Mouse (Mus musculus) activated CD4-positive, CD25-positive, alpha-beta regulatory T cell, adult 4 months (primary cell): ENCODE measurements around the gene Med27. TPM values are rescaled to one million over a fixed set of nuclear protein-coding genes. Genes with fewer than 3 reads are reported as not detected.

Source experiments
- ATAC-seq: one replicate; pipeline ENCODE4 v1.8.0; 2017
- polyA plus RNA-seq, 2 experiments: library from polyadenylated mRNA; unstranded; fragments of 100-300 nt; shearing (Covaris generic); gene quantifications; one replicate each; pipeline ENCODE4 v1.2.1; 2017

The Med27 gene
- polyA plus RNA-seq, 2 experiments from 2014 or later = 28.9 to 31.6 TPM

DNA sequence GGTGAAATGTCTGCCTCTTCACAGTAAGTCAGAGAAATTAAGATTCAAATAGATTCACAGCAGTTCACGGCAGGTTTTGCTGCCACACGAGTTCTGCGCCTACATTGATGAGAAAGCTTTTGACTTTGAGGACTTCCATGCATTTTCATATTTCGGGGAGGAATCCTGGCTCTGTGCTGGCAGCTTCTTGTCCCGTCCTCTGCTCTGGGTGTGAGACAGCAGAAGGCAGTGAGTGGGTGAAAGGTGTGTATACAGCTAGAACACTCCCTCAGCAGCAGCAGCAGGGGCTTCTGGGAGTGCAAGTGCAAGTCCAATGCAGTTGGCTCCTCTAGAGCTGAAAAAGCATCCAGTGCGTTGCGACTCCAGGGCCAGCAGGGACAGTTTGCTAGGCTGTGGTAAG is 53.6 kb downstream of the Med27 start:
- no peak for ATAC-seq

DNA sequence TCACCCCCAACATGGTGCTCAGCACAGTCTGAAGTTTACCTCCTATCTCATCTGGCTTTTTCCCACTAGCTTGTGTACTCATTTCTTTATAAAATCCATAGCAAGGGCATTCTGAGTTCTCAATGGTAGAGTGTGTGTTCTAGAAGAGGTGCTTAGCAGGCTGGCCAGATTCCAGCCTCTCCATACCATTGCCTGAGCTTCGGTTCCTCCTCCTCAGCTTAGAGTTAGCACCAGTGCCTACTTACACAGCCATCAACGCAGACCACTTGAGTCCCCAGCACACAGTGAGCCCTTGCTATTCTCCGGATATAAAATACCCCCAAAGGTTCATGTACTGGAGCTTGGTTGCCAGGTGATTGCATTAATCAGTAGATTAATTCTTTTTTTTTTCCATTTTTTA is 54.2 kb downstream of the Med27 start:
- ATAC-seq = no peak

DNA sequence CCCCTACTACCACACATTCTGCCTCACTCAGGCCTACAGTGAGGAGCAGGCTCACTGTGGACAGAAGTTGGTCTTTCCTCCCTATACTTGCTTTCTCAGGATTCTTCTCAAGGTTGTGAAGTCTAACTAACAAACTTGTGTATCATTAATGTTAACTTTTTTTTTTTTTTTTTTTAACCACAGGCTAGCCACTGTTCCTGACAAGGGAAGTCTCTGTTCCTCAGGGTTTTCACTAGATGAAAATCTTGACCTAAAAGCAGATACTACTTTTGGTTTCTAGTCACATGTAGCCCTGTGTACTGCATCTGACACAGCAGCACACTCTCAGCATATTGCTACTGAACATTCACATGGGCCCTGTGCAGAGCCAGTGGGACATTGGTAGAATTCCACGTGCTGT is 55.2 kb downstream of the Med27 start:
- ATAC-seq = no peak

DNA sequence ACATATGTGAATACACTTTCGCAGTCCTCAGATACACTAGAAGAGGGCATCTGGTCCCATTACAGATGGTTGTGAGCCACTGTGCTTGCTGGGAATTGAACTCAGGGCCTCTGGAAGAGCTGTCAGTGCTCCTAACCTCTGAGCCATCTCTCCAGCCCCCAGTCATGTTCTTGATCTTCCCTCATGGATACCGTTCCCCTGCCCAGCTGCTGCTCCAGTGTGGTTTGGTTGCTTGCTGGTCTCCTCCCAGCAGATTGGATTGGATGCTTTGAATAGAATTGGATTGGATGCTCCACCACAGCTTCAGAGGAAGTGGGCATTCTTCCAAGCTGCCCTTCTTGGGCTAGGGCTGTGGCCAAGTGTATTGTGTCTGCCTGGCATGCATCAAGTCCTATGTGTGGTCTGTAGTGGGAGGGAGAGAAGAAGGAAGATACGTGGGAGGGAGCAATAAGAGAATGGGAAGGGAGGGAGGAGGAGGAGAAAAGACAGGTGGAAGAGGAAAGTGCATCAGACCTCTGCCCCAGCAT is 56.0 kb downstream of the Med27 start:
- ATAC-seq = no peak

DNA sequence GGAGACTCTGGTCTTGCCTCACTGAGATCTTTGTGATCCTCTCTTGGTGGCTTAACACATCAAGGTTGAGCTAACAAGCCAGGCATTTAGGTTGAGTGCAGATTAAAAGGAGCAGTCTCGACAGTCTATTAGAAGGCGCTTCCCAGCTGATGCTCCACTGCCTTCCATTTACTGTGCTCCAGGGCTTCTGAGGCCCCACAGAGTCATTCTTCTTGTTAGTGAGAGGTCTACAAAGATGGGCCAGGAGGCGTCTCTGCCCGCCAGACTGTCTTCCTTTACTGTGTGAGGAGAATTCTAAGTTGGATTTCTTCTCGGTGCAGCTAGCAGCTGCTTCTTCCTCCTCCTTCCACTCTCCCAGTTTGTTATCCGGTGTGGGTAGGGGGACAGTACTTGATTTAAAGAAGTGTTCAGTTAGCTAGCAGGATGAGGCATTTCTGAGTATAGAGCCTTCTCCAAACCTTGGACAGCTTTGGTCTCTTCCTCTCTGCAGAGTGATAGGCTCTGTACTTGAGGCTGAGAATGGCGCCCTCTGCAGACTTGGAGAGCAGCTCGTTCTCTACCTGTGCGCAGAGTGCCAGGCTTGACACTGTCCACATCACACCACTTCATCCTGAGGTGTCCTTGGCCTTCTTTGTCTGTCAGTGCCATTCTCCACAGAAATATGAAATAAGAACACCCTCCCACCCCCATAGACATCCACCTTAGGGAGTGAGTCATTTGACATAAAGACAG is 57.3 kb downstream of the Med27 start:
- no peak for ATAC-seq

DNA sequence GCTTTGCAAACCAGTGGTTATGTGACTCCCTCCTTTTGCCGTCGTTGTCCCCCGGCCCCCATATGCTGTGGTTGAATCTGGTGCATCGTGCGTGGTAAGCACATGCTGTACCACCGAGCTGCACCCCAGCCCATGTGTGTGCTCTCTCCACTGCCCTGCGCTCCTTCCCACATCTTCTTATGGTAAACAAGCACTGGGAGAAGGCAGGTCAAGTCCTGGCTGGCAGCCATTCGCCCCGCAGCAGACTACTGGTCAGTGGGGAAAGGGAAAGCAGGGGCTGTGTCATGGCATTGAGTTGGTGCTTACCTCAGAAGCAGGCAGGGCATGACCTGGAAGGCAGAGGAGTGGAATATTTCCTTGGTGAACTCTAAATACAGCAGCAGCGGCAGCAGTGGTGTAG is 58.3 kb downstream of the Med27 start:
- ATAC-seq = no peak

DNA sequence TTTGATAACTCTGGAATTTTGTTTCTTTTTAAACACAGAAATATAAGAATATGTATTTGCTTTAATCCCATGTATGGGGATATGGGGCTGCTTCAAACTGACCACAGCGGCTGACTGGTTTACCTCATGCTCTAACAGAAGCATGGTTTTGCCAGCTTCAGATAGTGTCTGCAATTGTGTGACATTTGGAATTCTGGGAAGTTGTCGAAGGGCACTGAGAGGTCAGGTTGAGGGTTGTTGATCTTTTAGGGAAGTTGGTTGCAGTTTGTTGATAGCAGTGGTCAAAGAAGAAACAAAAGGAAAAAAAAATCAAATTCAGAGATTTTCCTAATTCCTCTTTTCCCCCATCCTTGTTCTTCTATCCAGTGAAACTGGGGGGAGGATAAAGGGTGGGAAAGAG is 59.2 kb downstream of the Med27 start:
- no peak for ATAC-seq

DNA sequence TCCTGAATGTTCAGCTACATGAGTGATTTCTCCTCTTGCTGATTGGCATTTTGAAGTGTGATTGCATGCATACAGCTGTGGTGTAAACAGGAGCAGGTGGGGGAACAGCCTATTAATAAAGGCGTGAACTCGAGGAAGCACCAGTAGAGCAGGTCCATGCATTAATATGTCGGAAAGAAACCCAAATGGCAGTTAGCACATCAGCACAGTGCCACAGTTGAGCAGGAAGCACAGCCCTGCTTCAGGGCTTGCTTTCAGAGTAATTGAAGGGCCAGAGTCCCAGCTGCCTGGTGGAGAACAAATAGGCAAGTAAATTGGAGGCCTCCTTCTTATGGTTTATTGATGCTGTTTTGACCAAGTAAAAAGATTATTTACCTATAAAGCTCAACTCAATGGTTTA is 60.7 kb downstream of the Med27 start:
- no peak for ATAC-seq

DNA sequence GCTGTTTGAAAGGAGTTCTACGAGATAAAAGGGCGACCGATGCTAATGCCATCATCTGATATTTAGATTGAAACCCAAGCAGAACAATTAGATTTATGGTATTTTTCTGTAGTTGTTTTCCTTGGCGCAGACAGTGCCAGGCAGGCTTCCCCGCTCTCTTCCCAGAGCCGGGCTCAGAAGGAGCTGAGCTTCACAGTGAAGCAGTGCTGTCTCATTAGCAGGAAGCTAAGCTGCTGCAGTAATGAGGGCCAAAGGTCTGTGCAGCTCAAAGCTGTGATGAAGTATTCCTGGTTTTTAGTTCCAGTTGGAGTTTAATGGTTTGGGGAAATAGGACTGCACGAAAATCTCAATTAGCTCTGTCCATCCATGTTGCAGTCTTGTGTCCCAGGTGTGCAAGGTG is 61.1 kb downstream of the Med27 start:
- no peak for ATAC-seq

DNA sequence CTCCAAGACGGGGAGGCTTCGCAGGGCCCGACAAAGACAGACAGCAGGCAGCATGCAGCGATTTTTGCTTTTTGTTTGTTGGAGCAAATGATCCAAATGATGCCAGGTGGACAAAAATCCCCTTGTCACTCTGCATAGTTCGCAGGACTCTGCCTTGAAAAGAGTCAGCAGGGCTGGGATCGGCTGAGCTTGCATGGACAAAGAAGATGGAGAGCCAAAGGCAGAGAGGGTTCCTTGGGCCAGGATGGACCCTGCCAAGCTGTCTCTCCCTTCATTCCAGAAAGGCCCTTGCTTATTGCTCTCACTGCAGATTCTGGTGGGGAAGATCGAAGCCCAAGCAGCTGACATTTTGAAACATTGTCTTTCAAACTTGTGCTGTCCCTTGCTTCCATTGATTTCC is 64.3 kb downstream of the Med27 start:
- no peak for ATAC-seq

DNA sequence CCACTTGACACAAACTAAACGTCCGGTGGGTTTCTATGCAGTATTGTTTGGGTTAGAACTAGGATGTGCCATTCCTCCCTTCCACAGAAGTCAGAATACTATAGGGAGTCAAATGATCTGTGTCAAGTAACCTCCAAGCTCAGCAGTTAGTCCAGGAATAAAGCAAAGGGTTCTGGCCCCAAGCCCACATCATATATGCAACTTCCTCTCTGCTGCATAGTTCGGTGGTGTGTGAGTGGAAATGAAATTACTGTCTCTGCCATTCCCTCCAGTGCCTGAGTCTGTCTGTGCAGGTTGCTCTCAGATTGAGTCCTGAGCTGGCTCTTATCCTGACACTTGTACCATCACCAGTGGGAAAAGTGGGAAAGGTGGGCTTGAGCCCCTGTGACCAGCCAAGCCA is 65.8 kb downstream of the Med27 start:
- ATAC-seq = no peak

DNA sequence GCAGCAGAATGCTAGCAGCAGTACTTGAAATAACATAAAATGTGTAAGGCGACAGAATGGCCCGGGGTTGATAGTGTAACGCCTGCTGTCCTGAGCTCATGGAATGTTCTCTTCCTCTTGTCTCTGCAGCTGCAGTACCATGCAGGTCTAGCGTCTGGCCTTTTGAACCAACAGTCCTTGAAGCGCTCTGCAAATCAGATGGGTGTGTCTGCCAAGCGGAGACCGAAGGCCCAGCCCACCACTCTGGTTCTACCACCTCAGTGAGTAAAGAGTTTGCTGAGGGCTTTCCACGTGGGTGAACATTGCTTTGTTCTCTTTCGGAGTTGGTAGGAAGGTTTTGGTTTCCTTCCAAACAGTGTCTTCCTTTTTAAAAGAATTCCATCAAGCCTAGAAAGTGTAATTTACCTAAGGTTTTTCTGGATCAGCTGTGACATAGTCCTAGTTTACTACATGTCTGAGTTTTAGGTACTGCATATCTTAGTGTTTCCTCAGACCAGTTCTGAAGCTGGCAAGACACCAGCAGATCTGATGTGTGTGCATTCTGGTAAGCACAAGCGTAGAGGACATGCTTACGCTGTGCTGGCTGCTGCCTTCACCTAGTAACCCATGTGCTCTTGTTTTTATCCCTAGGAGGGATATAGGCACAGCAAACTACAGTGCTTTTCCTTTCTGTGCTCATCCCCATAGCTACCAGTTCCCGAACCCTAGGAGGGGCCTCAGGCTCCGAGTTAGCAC is 66.8 kb downstream of the Med27 start:
- no peak for ATAC-seq

DNA sequence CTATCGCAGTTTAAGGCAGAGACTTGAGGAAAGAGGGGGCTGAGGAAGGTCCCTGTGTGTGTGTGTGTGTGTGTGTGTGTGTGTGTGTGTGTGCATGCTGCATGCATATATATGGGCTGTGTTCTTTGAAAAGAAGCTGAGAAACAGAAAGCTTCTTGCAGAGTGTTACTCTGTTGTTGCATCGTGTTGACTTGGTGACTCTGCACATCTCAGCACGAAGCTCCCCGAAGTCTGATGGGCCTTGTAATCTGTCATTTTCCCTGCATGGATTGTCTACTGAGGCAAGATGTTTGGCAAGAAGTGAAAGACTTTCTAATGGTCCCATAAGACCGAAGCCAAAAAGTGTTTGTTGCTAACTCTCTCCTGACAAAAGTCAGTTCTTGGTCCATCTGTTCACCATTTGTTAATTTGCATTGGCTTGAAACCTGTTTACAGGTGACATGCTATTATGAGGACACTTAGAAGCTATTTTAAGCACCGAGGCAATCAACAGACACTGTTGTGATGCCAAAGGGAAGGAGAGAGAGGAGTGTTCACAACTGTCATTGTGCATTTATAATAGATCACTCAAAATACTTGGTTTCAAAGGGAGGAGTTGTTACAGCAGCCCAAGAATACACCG is 68.3 kb downstream of the Med27 start:
- no peak for ATAC-seq

DNA sequence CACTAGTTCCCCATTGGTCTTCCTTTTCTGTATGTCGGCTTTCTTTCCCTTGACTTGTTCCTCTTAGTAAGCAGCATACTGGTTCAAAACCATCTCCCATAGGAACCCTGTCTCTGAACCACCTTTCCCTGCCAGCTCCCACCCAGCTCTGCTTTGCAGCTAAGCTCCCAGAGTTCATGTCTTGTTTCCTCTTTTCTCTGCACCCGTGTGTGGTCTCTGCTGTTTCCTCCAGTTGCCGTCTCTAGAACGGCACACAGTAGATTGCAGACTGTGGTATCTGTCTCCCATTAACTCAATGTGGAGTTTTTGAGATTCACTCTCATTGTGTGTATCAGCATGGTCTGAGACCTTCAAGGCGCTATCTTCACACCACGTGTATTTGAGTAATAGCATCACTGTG is 71.9 kb downstream of the Med27 start:
- no peak for ATAC-seq

DNA sequence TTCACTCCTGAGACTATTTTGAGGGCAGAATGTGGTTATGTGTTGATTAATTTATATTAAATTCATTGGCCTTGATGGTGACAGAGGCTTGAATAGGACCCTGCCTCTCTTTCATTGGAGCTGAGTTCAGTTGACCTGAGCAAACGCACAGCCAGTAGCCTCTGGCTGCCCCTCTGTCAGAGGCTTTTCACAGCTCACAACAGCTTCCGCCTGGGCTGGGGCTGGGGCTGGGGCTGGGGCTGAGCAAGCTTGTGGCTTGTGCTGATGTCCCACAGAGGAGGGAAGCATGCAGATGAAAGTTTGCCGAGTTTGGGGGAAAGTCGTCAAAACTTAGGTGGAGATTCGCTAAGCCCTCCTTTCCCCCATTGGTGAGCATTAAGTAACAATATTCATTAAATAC is 72.8 kb downstream of the Med27 start:
- ATAC-seq = no peak

DNA sequence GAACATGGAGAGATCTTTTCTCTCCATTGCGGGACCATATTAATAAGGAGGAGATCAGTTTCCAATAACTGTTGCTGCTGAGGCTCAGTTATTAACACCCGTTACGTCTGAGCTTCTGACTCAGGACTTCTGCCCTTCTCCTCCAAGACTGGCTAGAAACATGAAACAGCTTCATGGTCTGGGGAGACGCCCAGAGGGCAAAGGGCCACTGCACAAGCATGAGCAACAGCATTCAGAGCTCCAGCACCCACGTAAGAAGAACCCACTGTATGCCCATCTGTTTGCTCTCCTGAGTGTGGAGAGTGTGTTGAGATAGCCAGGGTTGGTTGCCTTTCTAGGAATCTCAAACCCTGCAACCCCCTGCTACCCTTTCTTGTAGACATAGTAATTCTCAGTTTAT is 73.3 kb downstream of the Med27 start:
- ATAC-seq = no peak

DNA sequence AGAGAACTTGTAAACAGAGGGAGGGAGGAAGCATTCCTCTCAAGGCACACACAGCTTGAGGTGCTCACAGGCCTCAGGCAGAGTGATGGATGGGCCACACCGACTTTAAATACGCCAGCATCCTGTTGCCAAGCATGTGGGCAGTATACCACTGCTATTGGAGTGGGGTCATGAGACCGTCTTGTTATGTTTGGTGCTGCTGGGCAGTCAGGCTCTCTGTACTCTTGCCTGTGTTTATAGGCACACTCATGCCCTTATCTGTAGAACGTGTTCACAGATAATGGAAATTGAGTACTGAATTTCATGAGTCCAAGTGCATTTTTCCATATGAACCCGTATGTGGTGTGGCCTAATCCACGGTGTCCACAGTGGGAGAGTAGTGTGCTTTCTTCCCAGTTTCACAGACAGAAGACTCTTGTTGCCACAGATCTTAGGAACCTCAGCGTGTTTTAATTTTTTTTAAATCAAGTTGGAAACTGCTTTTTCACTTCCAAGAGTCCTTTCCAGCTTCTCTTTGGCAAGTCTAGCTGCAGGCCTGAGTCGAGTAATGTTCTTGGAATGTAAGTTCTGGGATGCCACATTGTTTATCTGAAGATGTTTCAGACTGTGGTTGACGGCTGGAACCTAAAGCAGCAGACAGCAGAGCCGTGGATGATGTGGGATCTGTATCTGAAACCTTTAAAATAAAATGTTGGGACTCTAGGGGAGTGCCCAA is 75.7 kb downstream of the Med27 start:
- no peak for ATAC-seq

DNA sequence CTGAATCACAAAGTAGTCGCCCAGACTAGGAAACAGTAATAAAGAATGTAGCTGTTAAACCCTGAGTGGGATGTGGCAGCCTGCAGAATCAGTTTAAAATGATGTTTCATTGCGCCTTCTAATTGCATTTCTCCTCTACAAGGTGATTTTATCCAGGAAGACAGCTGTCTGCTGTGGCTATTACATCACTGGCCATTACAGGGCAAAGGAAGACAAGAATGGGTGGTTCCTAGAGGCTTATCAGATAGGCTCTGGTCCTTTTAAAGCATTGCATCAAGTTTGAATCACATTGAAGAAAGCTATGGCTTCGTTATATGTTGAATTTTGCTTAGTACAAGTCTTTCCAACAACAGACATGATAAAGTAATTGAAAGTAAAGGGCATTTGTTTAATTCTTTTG is 76.4 kb downstream of the Med27 start:
- ATAC-seq = no peak

DNA sequence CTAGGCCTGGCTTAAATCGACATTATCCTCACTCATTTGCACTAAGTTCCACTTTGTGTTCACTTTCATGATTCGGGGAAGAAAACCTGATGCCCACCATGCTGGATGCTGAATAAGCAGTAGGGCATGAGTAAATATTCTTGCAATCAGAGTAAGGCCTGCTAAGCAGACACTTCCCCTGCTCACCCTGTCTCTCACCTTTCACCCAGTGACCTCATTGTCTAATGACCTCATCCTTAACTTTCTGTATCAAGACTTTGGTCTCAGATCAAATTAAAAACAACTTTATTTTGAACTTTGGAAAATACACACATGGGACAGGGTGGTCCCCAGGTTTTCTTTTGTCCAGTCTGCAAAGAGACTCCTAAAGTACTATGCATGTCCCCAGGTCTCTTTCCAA is 78.8 kb downstream of the Med27 start:
- ATAC-seq = no peak

DNA sequence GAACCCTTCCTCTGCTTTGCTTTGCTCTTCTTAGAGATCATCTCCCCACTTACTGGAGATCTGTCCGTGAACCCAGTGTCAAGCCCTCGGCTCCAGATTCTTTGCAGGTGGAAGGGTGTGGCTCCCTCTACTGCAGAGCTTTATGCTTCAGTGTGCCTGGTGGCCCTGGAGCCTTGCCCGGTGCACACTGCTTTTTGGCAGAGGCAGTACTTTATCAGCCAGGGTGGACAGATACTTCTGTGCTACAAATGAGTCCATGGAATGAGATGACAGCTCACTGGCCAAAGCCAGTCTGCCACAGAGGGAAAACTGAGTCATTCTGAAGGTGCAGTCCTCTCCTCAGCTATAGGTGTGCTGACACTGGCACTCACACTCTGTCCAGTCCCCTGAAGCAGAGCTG is 80.1 kb downstream of the Med27 start:
- no peak for ATAC-seq

DNA sequence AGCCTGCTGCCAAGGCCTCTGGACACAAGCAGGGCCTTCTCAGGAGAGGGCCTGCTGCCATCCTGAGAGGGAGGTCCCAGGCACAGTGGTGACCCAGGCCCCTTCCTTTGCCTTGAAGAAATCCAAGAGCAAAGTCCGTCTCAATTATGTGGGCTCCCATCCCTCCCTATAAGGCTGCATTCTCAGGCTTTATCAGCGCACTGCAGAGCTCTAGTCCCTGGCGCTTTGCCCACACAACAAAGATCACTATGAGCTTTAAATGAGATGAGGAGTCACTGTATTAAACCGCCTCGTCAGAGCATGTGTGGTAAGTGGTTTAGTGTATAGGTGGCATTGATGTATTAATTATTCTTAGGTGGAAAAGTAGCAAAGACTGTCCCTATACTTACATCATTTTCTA is 85.9 kb downstream of the Med27 start:
- ATAC-seq = no peak

DNA sequence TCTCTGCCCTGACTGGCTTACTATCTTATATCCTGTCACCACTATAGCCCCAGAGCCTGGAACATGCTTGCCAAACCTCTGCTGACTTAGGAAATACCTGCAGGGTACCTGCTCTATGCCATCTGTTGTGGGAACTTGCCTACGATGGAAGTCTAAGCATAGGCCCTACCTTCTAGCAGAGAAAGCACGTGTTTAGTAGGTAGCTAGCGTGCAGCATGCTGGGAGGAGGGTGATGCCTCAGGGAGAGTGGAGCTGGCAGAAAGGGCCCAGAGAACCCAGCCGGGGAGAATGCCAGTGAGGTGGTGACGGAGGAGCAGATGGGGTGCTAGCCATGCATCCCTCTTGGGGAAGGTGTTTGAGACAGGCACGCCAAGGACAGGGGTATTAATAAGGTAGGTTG is 89.8 kb downstream of the Med27 start:
- ATAC-seq = no peak

DNA sequence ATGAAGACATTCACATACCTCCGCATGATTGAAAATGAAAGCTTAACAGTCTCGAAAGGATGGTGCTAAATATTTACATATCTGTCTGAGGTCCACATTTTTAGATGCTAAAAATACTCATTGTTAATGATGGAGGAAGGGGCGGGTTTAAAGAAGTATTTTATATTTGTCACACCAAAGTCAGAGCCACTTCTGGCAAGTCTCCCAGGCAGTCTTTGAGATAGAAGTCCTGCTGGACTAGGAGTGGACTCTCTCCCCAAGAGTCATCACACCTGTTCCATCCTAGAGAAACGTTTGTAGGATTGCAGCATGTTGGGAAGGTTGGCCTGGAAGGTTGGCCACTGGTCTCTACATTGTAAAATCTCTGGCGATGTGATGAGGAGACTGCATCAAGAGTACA is 90.5 kb downstream of the Med27 start:
- ATAC-seq = no peak
